Mouse (Mus musculus): ENCODE results near the gene Cyp2ab1. TPM values are rescaled to one million over a fixed set of nuclear protein-coding genes. Genes with fewer than 3 reads are reported as not detected.

Gene Cyp2ab1
- total and polyA plus RNA-seq, 3 experiments = not detected

- TF ChIP-seq JUN (IDR thresholded peaks at IDR 0.05; ENCODE audit: insufficient read depth, low read depth, low read length) (no peak), CTCF (conservative IDR thresholded peaks at IDR 0.05 in 1 of 2, IDR thresholded peaks at IDR 0.05 in 1 of 2; ENCODE audit: low read depth in 2 of 2, low read length in 2 of 2) (no peak), CHD1 (IDR thresholded peaks at IDR 0.05; ENCODE audit: low read depth, low read length) (no peak), UBTF (IDR thresholded peaks at IDR 0.05; ENCODE audit: low read depth, low read length) (no peak), CHD2 (IDR thresholded peaks at IDR 0.05; ENCODE audit: low read length) (no peak), PAX5 (IDR thresholded peaks at IDR 0.05; ENCODE audit: low read length) (no peak), ZMIZ1 (IDR thresholded peaks at IDR 0.05; ENCODE audit: low read depth, low read length) (no peak), E2F4 (IDR thresholded peaks at IDR 0.05; ENCODE audit: insufficient replicate concordance, low read depth, low read length) (no peak), ZC3H11A (IDR thresholded peaks at IDR 0.05; ENCODE audit: low read depth, low read length) (no peak), POLR2AphosphoS2 (IDR thresholded peaks at IDR 0.05; ENCODE audit: low read depth, low read length) (no peak), ZKSCAN1 (IDR thresholded peaks at IDR 0.05; ENCODE audit: borderline replicate concordance, low read depth, low read length) (no peak), MEF2A (IDR thresholded peaks at IDR 0.05; ENCODE audit: borderline replicate concordance, low read depth, low read length) (no peak), IRF4 (IDR thresholded peaks at IDR 0.05; ENCODE audit: low read depth, low read length) (no peak), MXI1 (IDR thresholded peaks at IDR 0.05; ENCODE audit: low read depth, low read length) (no peak)
- no peaks in the 10 kb centered on the region for H3K36me3 ChIP-seq (replicated peaks in 1 of 2; ENCODE audit: control insufficient read depth in 1 of 2, insufficient read depth in 1 of 2, low read length in 1 of 2)
- H3K4me2 ChIP-seq (ENCODE audit: insufficient read depth, low read depth, poor library complexity, severe bottlenecking) = no peak overlapping the region
- no peak overlapping the region for H3K9ac ChIP-seq (ENCODE audit: insufficient read depth, low read depth)
- H3K27ac ChIP-seq (ENCODE audit: insufficient read depth, low read depth) = no peak overlapping the region
- no peaks in the 10 kb centered on the region for H3K27me3 ChIP-seq (replicated peaks)
- H3K4me1 ChIP-seq (ENCODE audit: control insufficient read depth in 1 of 2, insufficient read depth in 2 of 2) = peaks cover 5 to 17% of the 10 kb centered on the region in 2 experiments; a peak in 2 of 4 replicates
- H3K9me3 ChIP-seq (replicated peaks; ENCODE audit: low read length) = no peaks in the 10 kb centered on the region
- H3K4me3 ChIP-seq (replicated peaks in 1 of 3; ENCODE audit: low read depth in 2 of 3, low read length in 2 of 3, poor library complexity in 1 of 3) = no peak overlapping the region
- no peaks in the 10 kb centered on the region for H3K79me2 ChIP-seq (replicated peaks; ENCODE audit: control insufficient read depth, extremely low read depth, insufficient read depth, poor library complexity, severe bottlenecking)
- dilution Hi-C loops (cut with MboI; ENCODE audit: extremely low pct_ligation_motif_present, extremely low pct_unique_long_range_greater_than_20kb, low sequenced_read_pairs) (no loop called here), in situ Hi-C loops (cut with MboI; ENCODE audit: low pct_ligation_motif_present, low pct_unique_long_range_greater_than_20kb, low sequenced_read_pairs) (no loop called here)
- no peak for DNase-seq (ENCODE audit: extremely low read depth)
Measured at GRCm38 (mm10) chr16:20315266-20315665, 9.9 kb downstream of the Cyp2ab1 start.

GRCm38 (mm10) chr16:20312272-20312671 is 12.9 kb downstream of the Cyp2ab1 start:
- in situ Hi-C loops (cut with MboI; ENCODE audit: low pct_ligation_motif_present, low pct_unique_long_range_greater_than_20kb, low sequenced_read_pairs) = no loop called here
- H3K79me2 ChIP-seq (replicated peaks; ENCODE audit: control insufficient read depth, extremely low read depth, insufficient read depth, poor library complexity, severe bottlenecking) = no peaks in the 10 kb centered on the region
- dilution Hi-C loops (cut with MboI; ENCODE audit: extremely low pct_ligation_motif_present, extremely low pct_unique_long_range_greater_than_20kb, low sequenced_read_pairs) = no loop called here
- no peak overlapping the region for H3K9ac ChIP-seq (ENCODE audit: insufficient read depth, low read depth)
- no peak overlapping the region for H3K4me3 ChIP-seq (replicated peaks in 1 of 3; ENCODE audit: low read depth in 2 of 3, low read length in 2 of 3, poor library complexity in 1 of 3)
- DNase-seq (ENCODE audit: extremely low read depth) = no peak
- H3K9me3 ChIP-seq (replicated peaks; ENCODE audit: low read length) = no peaks in the 10 kb centered on the region
- H3K36me3 ChIP-seq (replicated peaks in 1 of 2; ENCODE audit: control insufficient read depth in 1 of 2, insufficient read depth in 1 of 2, low read length in 1 of 2) = no peaks in the 10 kb centered on the region
- no peaks in the 10 kb centered on the region for H3K27me3 ChIP-seq (replicated peaks)
- H3K4me1 ChIP-seq (ENCODE audit: control insufficient read depth in 1 of 2, insufficient read depth in 2 of 2) = peaks cover 5 to 31% of the 10 kb centered on the region in 2 experiments; a peak in 2 of 4 replicates
- H3K27ac ChIP-seq (ENCODE audit: insufficient read depth, low read depth) = no peak overlapping the region
- TF ChIP-seq JUND (conservative IDR thresholded peaks at IDR 0.05; ENCODE audit: low read depth, low read length) (no peak), CHD2 (IDR thresholded peaks at IDR 0.05; ENCODE audit: low read length) (no peak), NRF1 (IDR thresholded peaks at IDR 0.05; ENCODE audit: low read depth, low read length) (no peak), IRF4 (IDR thresholded peaks at IDR 0.05; ENCODE audit: low read depth, low read length) (no peak), EP300 (IDR thresholded peaks at IDR 0.05; ENCODE audit: low read length) (no peak), JUN (IDR thresholded peaks at IDR 0.05; ENCODE audit: insufficient read depth, low read depth, low read length) (no peak), POLR2AphosphoS2 (IDR thresholded peaks at IDR 0.05; ENCODE audit: low read depth, low read length) (no peak), MEF2A (IDR thresholded peaks at IDR 0.05; ENCODE audit: borderline replicate concordance, low read depth, low read length) (no peak), UBTF (IDR thresholded peaks at IDR 0.05; ENCODE audit: low read depth, low read length) (no peak), GABPA (IDR thresholded peaks at IDR 0.05; ENCODE audit: insufficient replicate concordance, low read depth, low read length) (no peak), MAZ (IDR thresholded peaks at IDR 0.05; ENCODE audit: low read depth, low read length) (no peak), USF2 (conservative IDR thresholded peaks at IDR 0.05; ENCODE audit: low read depth, low read length) (no peak), TBP (conservative IDR thresholded peaks at IDR 0.05; ENCODE audit: low read depth, low read length) (no peak)
- H3K4me2 ChIP-seq (ENCODE audit: insufficient read depth, low read depth, poor library complexity, severe bottlenecking) = no peak overlapping the region
